Mouse (Mus musculus): ENCODE results near the gene Acp1.

The Acp1 gene
- long read RNA-seq, experiment 1, transcript Acp1-202 (6 exons, 2,754 nt) = major isoform, 77 of 146 reads
- long read RNA-seq, experiment 1, transcript Acp1-201 (6 exons, 3,066 nt) = minor isoform, 59 of 146 reads
- long read RNA-seq, experiment 1, partial matches to known transcripts = 1 of 146 reads
- long read RNA-seq, experiment 1, other reads (novel, unspliced or antisense) = 8 of 146 reads
- long read RNA-seq, experiment 2, transcript Acp1-201 (6 exons, 3,066 nt) = minor isoform, 68 of 150 reads
- long read RNA-seq, experiment 2, transcript Acp1-202 (6 exons, 2,754 nt) = major isoform, 70 of 150 reads
- long read RNA-seq, experiment 2, partial matches to known transcripts = 1 of 150 reads
- long read RNA-seq, experiment 2, other reads (novel, unspliced or antisense) = 9 of 150 reads

DNA sequence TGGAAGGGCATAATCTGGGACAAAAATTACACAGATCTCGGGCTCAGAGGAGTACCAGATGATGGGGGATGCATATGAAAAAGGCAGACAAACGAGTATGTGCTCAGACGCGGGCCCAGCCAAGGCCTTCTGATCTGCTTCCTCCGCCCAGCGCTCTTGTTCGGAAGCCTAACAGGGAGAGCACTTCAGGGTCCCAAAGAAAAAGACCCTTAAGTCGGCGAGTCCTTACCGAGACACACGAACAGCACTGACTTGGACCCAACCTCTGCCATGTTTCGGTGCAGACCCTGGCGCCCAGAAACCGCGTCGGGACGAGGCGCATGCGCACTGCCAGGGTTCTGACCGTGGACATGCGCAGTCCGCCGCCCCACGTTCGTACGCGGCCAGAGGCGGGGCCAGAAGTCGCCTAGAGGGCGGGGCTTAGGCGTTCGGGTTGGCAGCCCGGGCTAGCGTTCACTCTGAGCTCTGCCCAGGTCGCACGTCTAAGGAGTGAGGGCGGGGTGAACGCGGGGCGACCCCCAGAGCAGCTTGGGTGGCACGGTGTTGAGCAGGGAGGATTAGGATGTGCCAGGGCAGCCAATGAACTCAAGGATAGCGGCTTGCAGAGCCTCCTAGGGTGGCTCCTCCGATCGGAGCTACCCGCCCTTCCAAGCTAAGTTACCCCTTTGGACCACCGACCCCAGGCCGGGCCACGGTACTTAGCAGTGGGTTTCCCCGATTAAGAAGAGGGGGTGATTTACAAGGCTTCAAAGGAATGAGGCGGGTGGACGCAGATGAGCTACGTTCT lies at the start of gene Acp1, which contains the start of gene Sh3yl1:
Acp1 (minus strand) TSS at position 329 of the 787 bp plus-strand sequence.
Sh3yl1 (plus strand) TSS at position 408 of the 787 bp plus-strand sequence.
- intact Hi-C loops (cut with DNase I) = loop anchor here (5.0 kb wide), 1 partner anchor 91 kb away; no protein-coding TSS in a partner anchor

- intact Hi-C loops (cut with DNase I) = no loop called here
Measured at GRCm38 (mm10) chr12:30944197-30944596, 32.8 kb upstream of the Acp1 start.

GRCm38 (mm10) chr12:30943057-30943986 lies 31.9 kb upstream of the Acp1 start:
- intact Hi-C loops (cut with DNase I) = no loop called here

- intact Hi-C loops (cut with DNase I) = no loop called here
Measured at GRCm38 (mm10) chr12:30936899-30937298, 25.5 kb upstream of the Acp1 start.

GRCm38 (mm10) chr12:30933299-30933698 lies 21.9 kb upstream of the Acp1 start:
- intact Hi-C loops (cut with DNase I) = no loop called here

DNA sequence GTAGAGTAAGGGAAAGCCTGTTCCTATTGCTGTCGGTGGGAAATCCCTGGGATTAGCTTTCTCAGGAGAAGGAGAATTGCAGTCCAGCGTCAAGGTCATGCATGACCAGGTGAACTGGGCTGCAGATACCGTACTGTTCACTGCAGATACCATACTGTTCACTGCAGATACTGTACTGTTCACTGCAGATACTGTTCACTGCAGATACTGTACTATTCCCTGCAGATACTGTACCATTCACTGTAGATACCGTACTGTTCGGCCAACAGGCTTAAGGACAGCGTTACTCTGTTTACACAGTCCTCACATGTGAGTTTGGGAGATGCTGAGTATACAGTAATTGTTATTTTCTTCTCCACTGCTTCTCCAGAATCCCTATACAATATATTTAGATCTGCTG lies 16.8 kb upstream of the Acp1 start:
- intact Hi-C loops (cut with DNase I) = no loop called here

DNA sequence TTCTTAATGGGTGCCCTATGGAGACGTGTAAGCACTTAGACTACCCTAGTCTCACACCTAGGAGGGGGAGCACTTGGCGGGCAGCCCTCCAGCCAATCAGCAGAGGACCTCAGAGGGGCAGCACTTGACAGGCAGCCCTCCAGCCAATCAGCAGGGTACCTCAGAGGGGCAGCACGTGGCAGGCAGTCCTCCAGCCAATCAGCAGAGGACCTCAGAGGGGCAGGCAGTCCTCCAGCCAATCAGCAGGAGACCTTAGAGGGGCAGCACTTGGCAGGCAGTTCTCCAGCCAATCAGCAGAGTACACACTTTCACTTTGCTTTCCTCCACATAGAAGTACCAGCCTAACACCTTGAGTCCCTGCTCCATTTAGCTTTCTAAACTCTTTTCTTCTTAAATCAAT lies 11.0 kb upstream of the Acp1 start:
- intact Hi-C loops (cut with DNase I) = no loop called here

DNA sequence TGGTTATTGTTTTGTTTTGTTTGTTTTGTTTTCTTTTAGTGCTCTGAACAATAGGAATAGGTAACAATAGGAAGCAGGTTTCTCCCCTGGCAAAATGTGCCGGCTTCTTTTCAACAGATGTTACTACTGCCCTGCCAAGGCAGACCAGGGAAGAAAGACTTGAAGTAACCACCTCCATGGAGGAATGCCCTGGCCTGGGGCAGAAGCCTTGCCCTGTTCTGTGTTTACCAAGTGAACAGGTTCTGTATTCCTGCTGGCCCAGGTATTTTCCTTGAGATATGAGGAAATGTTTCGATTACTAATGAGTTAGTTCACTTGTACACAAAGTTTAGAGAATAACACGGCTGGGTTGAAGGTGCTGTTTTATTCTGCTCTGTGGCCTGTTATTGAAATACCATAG lies 1.5 kb upstream of the Acp1 start:
- intact Hi-C loops (cut with DNase I) = loop anchor here (5.0 kb wide), 1 partner anchor 89 kb away; no protein-coding TSS in a partner anchor

DNA sequence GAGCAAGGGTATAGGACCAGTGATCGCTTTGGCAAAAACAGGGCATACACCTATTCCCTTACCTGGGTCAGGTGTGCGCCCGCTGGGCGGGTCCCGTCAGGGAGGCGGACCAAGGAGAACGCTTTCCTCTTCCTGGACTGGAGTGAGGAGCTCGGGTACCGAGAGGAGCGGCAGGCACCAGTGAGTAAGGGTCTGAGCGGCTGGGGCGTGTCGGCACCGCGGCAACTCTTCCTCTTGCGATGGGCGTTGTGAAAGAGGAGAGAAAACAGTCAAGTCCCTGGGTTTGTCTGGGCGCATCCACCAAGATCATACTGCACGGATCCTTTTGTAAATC lies 626 bp upstream of the Acp1 start:
- intact Hi-C loops (cut with DNase I) = loop anchor here (5.0 kb wide), 1 partner anchor 90 kb away; no protein-coding TSS in a partner anchor

DNA sequence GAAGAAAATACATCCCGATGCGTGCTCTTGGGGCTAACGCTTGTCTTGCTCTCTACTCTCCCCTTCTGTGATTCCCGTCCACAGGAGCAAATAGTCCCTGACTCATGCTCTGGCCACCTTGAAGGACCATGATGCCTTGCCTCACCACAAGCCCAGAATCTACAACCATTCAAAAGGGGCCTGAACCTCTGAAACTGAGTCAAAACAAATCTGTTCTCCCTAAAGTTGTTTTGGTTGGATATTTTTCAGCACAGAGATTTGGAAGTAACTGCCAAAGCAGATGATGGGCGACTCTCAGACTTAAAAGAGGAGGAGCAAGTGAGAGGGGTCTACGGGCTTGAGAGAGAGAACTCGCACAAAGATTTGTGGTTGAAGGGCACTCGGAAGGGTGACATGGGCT lies 529 bp downstream of the Acp1 start:
- intact Hi-C loops (cut with DNase I) = loop anchor here (5.0 kb wide), 1 partner anchor 91 kb away; no protein-coding TSS in a partner anchor

GRCm38 (mm10) chr12:30909881-30910280 lies 1.5 kb downstream of the Acp1 start:
- intact Hi-C loops (cut with DNase I) = loop anchor here (5.0 kb wide), 1 partner anchor 92 kb away; no protein-coding TSS in a partner anchor

GRCm38 (mm10) chr12:30908658-30909057 lies 2.7 kb downstream of the Acp1 start:
- intact Hi-C loops (cut with DNase I) = no loop called here

DNA sequence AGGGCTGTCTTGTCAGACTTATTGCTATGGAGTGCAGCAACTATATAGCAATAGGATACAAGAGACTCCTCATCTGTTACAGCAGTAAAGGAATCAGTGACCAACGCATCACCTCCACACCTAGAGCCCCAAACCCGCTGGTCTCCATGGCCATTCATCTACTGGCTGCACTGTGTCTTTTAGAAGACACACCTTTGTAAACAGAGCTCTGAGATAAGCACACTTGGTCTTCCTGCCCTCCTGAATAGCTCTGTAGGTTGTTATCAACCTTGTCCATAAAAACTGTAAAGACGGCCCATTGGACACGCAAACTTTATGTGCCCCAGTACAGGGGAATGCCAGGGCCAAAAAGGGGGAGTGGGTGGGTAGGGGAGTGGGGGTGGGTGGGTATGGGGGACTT lies 14.3 kb downstream of the Acp1 start:
- intact Hi-C loops (cut with DNase I) = no loop called here

- intact Hi-C loops (cut with DNase I) = loop anchor here (2.0 to 5.0 kb wide), 2 partner anchors 116 to 295 kb away; no protein-coding TSS in a partner anchor
Measured at GRCm38 (mm10) chr12:30891438-30891837, 20.0 kb downstream of the Acp1 start.

DNA sequence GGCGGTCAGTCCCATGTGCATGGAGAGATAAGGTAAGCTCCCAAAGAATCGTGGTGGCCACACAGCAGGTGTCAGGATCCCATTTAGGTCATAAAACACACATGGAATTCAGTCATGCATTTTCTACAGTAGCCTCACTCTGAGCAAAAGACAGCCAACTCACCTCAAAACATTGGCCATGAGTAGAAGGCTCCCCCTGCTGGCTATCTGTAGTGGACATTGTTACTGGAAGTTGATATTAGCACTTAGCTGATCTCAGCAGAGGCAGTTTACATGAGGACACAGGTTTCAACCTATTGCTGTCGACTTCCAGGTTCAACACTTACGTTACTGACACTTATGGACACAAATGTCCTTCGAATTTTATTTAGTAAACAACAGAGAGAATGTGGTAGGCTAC lies 21.3 kb downstream of the Acp1 start:
- intact Hi-C loops (cut with DNase I) = loop anchor here (2.0 to 5.0 kb wide), 2 partner anchors 117 to 293 kb away; no protein-coding TSS in a partner anchor

- intact Hi-C loops (cut with DNase I) = no loop called here
Measured at GRCm38 (mm10) chr12:30888003-30888402, 23.4 kb downstream of the Acp1 start.

DNA sequence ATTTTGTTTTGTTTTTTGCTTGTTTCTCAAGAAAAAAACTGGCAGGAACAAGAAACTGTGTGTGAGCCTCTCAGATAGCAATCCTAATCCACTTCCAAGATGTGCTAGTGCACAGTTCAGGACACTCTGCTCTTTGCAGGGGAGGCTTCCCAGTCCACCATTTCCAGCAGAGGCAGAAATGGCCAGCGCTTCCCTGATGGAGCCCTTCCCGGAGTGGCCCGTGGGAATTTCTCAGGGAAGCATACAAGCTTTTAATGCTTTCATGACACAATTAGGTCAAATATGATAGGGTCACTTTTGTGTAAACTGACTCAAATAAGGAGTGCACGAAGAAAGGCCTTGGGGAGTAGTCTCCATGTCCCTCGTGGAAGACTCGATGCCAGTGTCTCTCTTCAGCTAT lies 25.5 kb downstream of the Acp1 start:
- intact Hi-C loops (cut with DNase I) = no loop called here

DNA sequence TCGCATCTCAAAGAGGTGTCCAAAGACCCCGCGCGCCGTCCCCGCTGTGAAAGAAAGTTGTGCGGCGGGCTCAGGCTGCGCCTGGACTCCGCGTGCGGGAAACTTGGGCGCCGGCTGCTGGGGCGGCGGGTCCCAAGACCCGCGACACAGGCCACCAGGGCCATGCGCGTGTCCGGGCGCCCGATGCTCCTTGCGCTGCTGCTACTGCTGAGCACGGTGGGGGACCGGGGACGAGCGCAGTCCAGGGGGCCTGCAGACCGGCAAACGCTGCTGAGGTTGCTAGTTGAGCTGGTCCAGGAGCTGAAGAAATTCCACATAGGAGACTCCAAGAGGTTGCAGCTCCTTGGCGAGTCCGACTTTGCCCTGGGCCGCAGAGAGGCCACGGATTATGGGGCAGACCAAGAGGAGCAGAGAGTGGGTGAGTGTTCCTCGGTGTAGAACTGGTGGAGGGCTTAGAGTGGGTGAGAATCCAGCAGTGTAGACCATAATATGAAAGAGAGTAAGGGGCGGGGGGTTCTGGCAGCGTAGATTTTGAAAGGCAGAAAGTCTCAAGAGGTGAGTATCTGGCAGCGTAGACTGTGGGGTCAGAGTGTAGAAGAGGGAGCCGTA lies 26.7 kb downstream of the Acp1 start:
- intact Hi-C loops (cut with DNase I) = no loop called here

- intact Hi-C loops (cut with DNase I) = no loop called here
Measured at GRCm38 (mm10) chr12:30883986-30884621, 27.3 kb downstream of the Acp1 start, which contains the start of gene Alkal2. Gene Alkal2, plus strand, starts transcription at chr12:30884322.

DNA sequence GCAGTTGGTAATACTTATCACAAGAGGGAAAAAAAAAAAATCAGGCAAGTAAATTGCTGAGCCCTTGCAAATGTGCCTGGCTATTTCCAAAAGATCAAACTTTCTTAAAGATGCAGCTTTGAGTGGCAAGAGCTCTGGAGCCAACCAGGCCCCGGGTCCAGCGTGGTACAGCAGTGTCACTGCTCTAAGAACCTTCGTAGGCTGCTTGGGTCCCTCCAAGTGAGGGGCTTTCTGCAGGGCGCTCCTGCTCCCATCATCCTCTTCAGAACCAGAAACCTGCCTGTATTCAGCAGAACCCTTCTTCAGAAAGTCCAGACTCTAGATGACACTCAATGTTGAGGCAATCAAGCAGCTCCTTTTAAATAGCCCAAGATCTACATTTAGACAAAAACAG lies 27.8 kb downstream of the Acp1 start:
- intact Hi-C loops (cut with DNase I) = no loop called here

All from adrenal gland (tissue).